Mouse (Mus musculus) intestine, embryonic 16.5 days (tissue): ENCODE measurements at regions not wholly inside any gene's neighbourhood (a gene's known extent, or its start where the extent isn't known, plus 50 kb on each side); places are given as distances from the start of the nearest gene placed in this dataset.

Experiments used
- ATAC-seq: fragments of 200-750 bp; cut with Nextera tagmentation; 2 replicates; pipeline ENCODE4 v1.8.0; 2017; ENCODE audit warnings: moderate TSS enrichment, moderate library complexity
- H3K27ac ChIP-seq: fragments of 300-500 bp; sonication (generic); 2 replicates; pipeline ENCODE4 v1.5.1; 2014; ENCODE audit warnings: mild to moderate bottlenecking, low read length
- H3K27me3 ChIP-seq: fragments of 300-500 bp; sonication (generic); replicated peaks from 2 replicates; pipeline ENCODE4 v1.6.1; 2014; ENCODE audit warnings: low read length, control low read depth, mixed read lengths; ENCODE audit not compliant: control insufficient read depth, insufficient read depth
- H3K36me3 ChIP-seq: fragments of 300-500 bp; sonication (generic); 2 replicates; pipeline ENCODE4 v1.6.1; 2014; ENCODE audit warnings: low read length, control low read depth; ENCODE audit not compliant: control insufficient read depth, insufficient read depth
- H3K4me1 ChIP-seq: fragments of 300-500 bp; sonication (generic); 2 replicates; pipeline ENCODE4 v1.6.1; 2014; ENCODE audit warnings: low read length, control low read depth, mixed read lengths; ENCODE audit not compliant: control insufficient read depth, insufficient read depth
- H3K4me2 ChIP-seq: fragments of 300-500 bp; sonication (generic); 2 replicates; pipeline ENCODE4 v1.6.1; 2014; ENCODE audit warnings: low read depth, low read length, control low read depth
- H3K4me3 ChIP-seq: fragments of 300-500 bp; sonication (generic); 2 replicates; pipeline ENCODE4 v1.5.1; 2014; ENCODE audit warnings: mild to moderate bottlenecking, low read length
- H3K9ac ChIP-seq: fragments of 300-500 bp; sonication (generic); 2 replicates; pipeline ENCODE4 v1.6.1; 2014; ENCODE audit warnings: low read depth, low read length
- H3K9me3 ChIP-seq: fragments of 300-500 bp; sonication (generic); 2 replicates; pipeline ENCODE4 v1.6.1; 2016; ENCODE audit warnings: low read length, control low read depth; ENCODE audit not compliant: control insufficient read depth
- WGBS: fragments of 180-500 bp; shearing (Covaris S2); extraction: QIAGEN DNeasy Blood & Tissue Kit; methylation state at CpG from one replicate; pipeline ENCODE4 v1.1.7; 2014; 5-methylcytosine and 5-hydroxymethylcytosine counted together

GRCm38 (mm10) chr12:17481687-17482086 lies 62.9 kb upstream of the Odc1 start:
- H3K36me3 ChIP-seq: no peaks in the 10 kb centered on the region
- H3K9me3 ChIP-seq: no peaks in the 10 kb centered on the region
- no peak overlapping the region for H3K4me2 ChIP-seq
- H3K27ac ChIP-seq: no peak overlapping the region
- no peaks in the 10 kb centered on the region for H3K4me1 ChIP-seq
- WGBS: 93% methylated on average over 9 of the region's 9 CpGs
- no peak overlapping the region for H3K4me3 ChIP-seq
- no peak overlapping the region for H3K9ac ChIP-seq
- no peak for ATAC-seq
- no peaks in the 10 kb centered on the region for H3K27me3 ChIP-seq

- H3K9ac ChIP-seq: no peak overlapping the region
- no peak overlapping the region for H3K4me2 ChIP-seq
- H3K27ac ChIP-seq: no peak overlapping the region
- no peak overlapping the region for H3K4me3 ChIP-seq
- H3K36me3 ChIP-seq: no peaks in the 10 kb centered on the region
- H3K9me3 ChIP-seq: no peaks in the 10 kb centered on the region
- ATAC-seq: no peak
- H3K27me3 ChIP-seq: no peaks in the 10 kb centered on the region
- 92% methylated on average over 13 of the region's 13 CpGs for WGBS
- H3K4me1 ChIP-seq: no peaks in the 10 kb centered on the region
Observed at GRCm38 (mm10) chr12:17482196-17482595, 62.4 kb upstream of the Odc1 start.

- H3K4me1 ChIP-seq: 0 out of 2 replicates have a peak, but pooled peaks cover 2% of the 10 kb centered on the region
- no peak overlapping the region for H3K27ac ChIP-seq
- 67% methylated on average over 9 of the region's 9 CpGs for WGBS
- no peaks in the 10 kb centered on the region for H3K27me3 ChIP-seq
- no peaks in the 10 kb centered on the region for H3K36me3 ChIP-seq
- no peak overlapping the region for H3K9ac ChIP-seq
- H3K4me3 ChIP-seq: no peak overlapping the region
- no peak for ATAC-seq
- H3K9me3 ChIP-seq: no peaks in the 10 kb centered on the region
- H3K4me2 ChIP-seq: no peak overlapping the region
Observed at GRCm38 (mm10) chr12:17484448-17484847, 60.1 kb upstream of the Odc1 start.

GRCm38 (mm10) chr12:17486062-17486770 lies 58.4 kb upstream of the Odc1 start:
- H3K9me3 ChIP-seq: no peaks in the 10 kb centered on the region
- H3K4me2 ChIP-seq: no peak overlapping the region
- no peak overlapping the region for H3K27ac ChIP-seq
- no peak overlapping the region for H3K9ac ChIP-seq
- 0 out of 2 replicates have a peak, but pooled peaks cover 2% of the 10 kb centered on the region for H3K4me1 ChIP-seq
- ATAC-seq: no peak
- H3K4me3 ChIP-seq: no peak overlapping the region
- no peaks in the 10 kb centered on the region for H3K36me3 ChIP-seq
- H3K27me3 ChIP-seq: no peaks in the 10 kb centered on the region
- WGBS: 51% methylated on average over 9 of the region's 9 CpGs

GRCm38 (mm10) chr12:17487336-17487735 lies 57.3 kb upstream of the Odc1 start:
- peak; percentile 26; the same call in 1 of the 2 replicates for ATAC-seq
- Histone ChIP-seq H3K36me3 (no peaks in the 10 kb centered on the region), H3K4me2 (no peak overlapping the region), H3K9me3 (no peaks in the 10 kb centered on the region), H3K4me3 (no peak overlapping the region), H3K27me3 (no peaks in the 10 kb centered on the region), H3K9ac (no peak overlapping the region), H3K27ac (no peak overlapping the region), H3K4me1 (0 out of 2 replicates have a peak, but pooled peaks cover 2% of the 10 kb centered on the region)
- 25% methylated on average over 1 of the region's 1 CpGs for WGBS

GRCm38 (mm10) chr12:17488203-17488602 lies 56.4 kb upstream of the Odc1 start:
- H3K27me3 ChIP-seq: no peaks in the 10 kb centered on the region
- 67% methylated on average over 1 of the region's 1 CpGs for WGBS
- ATAC-seq: no peak
- H3K4me1 ChIP-seq: 0 out of 2 replicates have a peak, but pooled peaks cover 2% of the 10 kb centered on the region
- no peaks in the 10 kb centered on the region for H3K36me3 ChIP-seq
- no peak overlapping the region for H3K27ac ChIP-seq
- H3K4me2 ChIP-seq: no peak overlapping the region
- no peak overlapping the region for H3K9ac ChIP-seq
- H3K4me3 ChIP-seq: no peak overlapping the region
- no peaks in the 10 kb centered on the region for H3K9me3 ChIP-seq

GRCm38 (mm10) chr12:17489971-17490370 lies 54.6 kb upstream of the Odc1 start:
- Histone ChIP-seq H3K9ac (no peak overlapping the region), H3K4me1 (0 out of 2 replicates have a peak, but pooled peaks cover 2% of the 10 kb centered on the region), H3K27me3 (no peaks in the 10 kb centered on the region), H3K27ac (no peak overlapping the region), H3K4me3 (no peak overlapping the region), H3K36me3 (no peaks in the 10 kb centered on the region), H3K4me2 (no peak overlapping the region), H3K9me3 (no peaks in the 10 kb centered on the region)
- no peak for ATAC-seq
- 89% methylated on average over 3 of the region's 3 CpGs for WGBS

- Histone ChIP-seq H3K4me1 (peaks cover 8% of the 10 kb centered on the region), H3K27ac (no peak overlapping the region), H3K4me3 (no peak overlapping the region), H3K36me3 (no peaks in the 10 kb centered on the region), H3K9ac (no peak overlapping the region), H3K27me3 (no peaks in the 10 kb centered on the region), H3K4me2 (no peak overlapping the region), H3K9me3 (no peaks in the 10 kb centered on the region)
- 0 out of 2 replicates have a peak, but pooled peaks have one; percentile 19 for ATAC-seq
- 48% methylated on average over 4 of the region's 4 CpGs for WGBS
Observed at GRCm38 (mm10) chr12:17492574-17492973, 52.0 kb upstream of the Odc1 start.

- Histone ChIP-seq H3K9ac (no peak overlapping the region), H3K4me3 (no peak overlapping the region), H3K36me3 (no peaks in the 10 kb centered on the region), H3K4me1 (peaks cover 8% of the 10 kb centered on the region), H3K9me3 (no peaks in the 10 kb centered on the region), H3K27me3 (no peaks in the 10 kb centered on the region), H3K4me2 (no peak overlapping the region), H3K27ac (no peak overlapping the region)
- ATAC-seq: no peak
- 71% methylated on average over 7 of the region's 7 CpGs for WGBS
Observed at GRCm38 (mm10) chr12:17493053-17493452, 51.5 kb upstream of the Odc1 start.

GRCm38 (mm10) chr12:17493810-17494209 lies 50.8 kb upstream of the Odc1 start:
- peaks cover 5% of the 10 kb centered on the region for H3K4me1 ChIP-seq
- no peak overlapping the region for H3K4me3 ChIP-seq
- H3K27ac ChIP-seq: no peak overlapping the region
- 29% methylated on average over 3 of the region's 3 CpGs for WGBS
- H3K36me3 ChIP-seq: no peaks in the 10 kb centered on the region
- no peak overlapping the region for H3K9ac ChIP-seq
- H3K4me2 ChIP-seq: no peak overlapping the region
- no peaks in the 10 kb centered on the region for H3K27me3 ChIP-seq
- ATAC-seq: peak; percentile 43; the same call in 1 of the 2 replicates
- H3K9me3 ChIP-seq: no peaks in the 10 kb centered on the region
